Mouse (Mus musculus) hindbrain, embryonic 11.5 days (tissue): ENCODE measurements around the gene Sipa1l3. TPM values are rescaled to one million over a fixed set of nuclear protein-coding genes. Genes with fewer than 3 reads are reported as not detected.

Experiments used
- ATAC-seq: fragments of 200-750 bp; cut with Nextera tagmentation; 2 replicates; pipeline ENCODE4 v1.8.0; 2017; ENCODE audit warnings: mild to moderate bottlenecking, moderate TSS enrichment, moderate library complexity; ENCODE audit not compliant: low FRiP score
- DNase-seq: peaks from one replicate; pipeline ENCODE4 v3.0.0-alpha.2; 2015; ENCODE audit warnings: low spot score
- H3K27ac ChIP-seq: fragments of 300-500 bp; sonication (generic); 2 replicates; pipeline ENCODE4 v1.5.1; 2014; ENCODE audit warnings: mild to moderate bottlenecking, low read depth, low read length
- H3K27me3 ChIP-seq: fragments of 300-500 bp; sonication (generic); 2 replicates; pipeline ENCODE4 v1.6.1; 2014; ENCODE audit warnings: mild to moderate bottlenecking, low read length, moderate library complexity, mixed read lengths; ENCODE audit not compliant: control insufficient read depth, insufficient read depth
- H3K36me3 ChIP-seq: fragments of 300-500 bp; sonication (generic); 2 replicates; pipeline ENCODE4 v1.6.1; 2014; ENCODE audit warnings: mild to moderate bottlenecking, low read length, moderate library complexity, mixed read lengths; ENCODE audit not compliant: control insufficient read depth, insufficient read depth
- H3K4me1 ChIP-seq: fragments of 300-500 bp; sonication (generic); replicated peaks from 2 replicates; pipeline ENCODE4 v1.6.1; 2014; ENCODE audit warnings: low read length, mixed read lengths; ENCODE audit not compliant: control insufficient read depth, insufficient read depth
- H3K4me2 ChIP-seq: fragments of 300-500 bp; sonication (generic); replicated peaks from 2 replicates; pipeline ENCODE4 v1.6.1; 2014; ENCODE audit warnings: mild to moderate bottlenecking, low read depth, low read length
- H3K4me3 ChIP-seq: fragments of 300-500 bp; sonication (generic); 2 replicates; pipeline ENCODE4 v1.5.1; 2014; ENCODE audit warnings: low read depth, low read length
- H3K9ac ChIP-seq: fragments of 300-500 bp; sonication (generic); 2 replicates; pipeline ENCODE4 v1.6.1; 2014; ENCODE audit warnings: low read depth, low read length
- H3K9me3 ChIP-seq: fragments of 300-500 bp; sonication (generic); 2 replicates; pipeline ENCODE4 v1.6.1; 2016; ENCODE audit warnings: low read length; ENCODE audit not compliant: control insufficient read depth
- WGBS: fragments of 180-500 bp; shearing (Covaris S2); extraction: QIAGEN DNeasy Blood & Tissue Kit; methylation state at CpG from one replicate; pipeline ENCODE4 v1.1.7; 2014; 5-methylcytosine and 5-hydroxymethylcytosine counted together
- polyA plus RNA-seq: library from polyadenylated mRNA; unstranded; fragments of >200 nt; fragmentation: Nextera tagmentation; extraction: Ambion mirVana; gene quantifications from 2 replicates; pipeline ENCODE4 v1.2.1, GENCODE M21; 2014

Gene Sipa1l3
- polyA plus RNA-seq, 1 experiment from 2014 or later: 11.2 TPM

GRCm38 (mm10) chr7:29452381-29452780 lies 66.1 kb downstream of the Sipa1l3 start:
- 0 out of 2 replicates have a peak overlapping the region, but pooled peaks have one; percentile 52 for H3K27ac ChIP-seq
- peaks cover 9% of the 10 kb centered on the region for H3K4me1 ChIP-seq
- no peaks in the 10 kb centered on the region for H3K9me3 ChIP-seq
- no peak overlapping the region for H3K4me3 ChIP-seq
- 79% methylated on average over 6 of the region's 6 CpGs for WGBS
- no peaks in the 10 kb centered on the region for H3K27me3 ChIP-seq
- H3K9ac ChIP-seq: no peak overlapping the region
- H3K4me2 ChIP-seq: no peak overlapping the region
- H3K36me3 ChIP-seq: peaks cover 2% of the 10 kb centered on the region; the same call in 1 of the 2 replicates
- DNase-seq (no peak), ATAC-seq (no peak)

GRCm38 (mm10) chr7:29450175-29450574 lies 68.3 kb downstream of the Sipa1l3 start:
- H3K4me2 ChIP-seq: no peak overlapping the region
- no peaks in the 10 kb centered on the region for H3K36me3 ChIP-seq
- no peaks in the 10 kb centered on the region for H3K27me3 ChIP-seq
- H3K9ac ChIP-seq: no peak overlapping the region
- ATAC-seq (no peak), DNase-seq (no peak)
- no peak overlapping the region for H3K4me3 ChIP-seq
- no peaks in the 10 kb centered on the region for H3K9me3 ChIP-seq
- 84% methylated on average over 5 of the region's 5 CpGs for WGBS
- H3K27ac ChIP-seq: no peak overlapping the region
- H3K4me1 ChIP-seq: peaks cover 9% of the 10 kb centered on the region

DNA sequence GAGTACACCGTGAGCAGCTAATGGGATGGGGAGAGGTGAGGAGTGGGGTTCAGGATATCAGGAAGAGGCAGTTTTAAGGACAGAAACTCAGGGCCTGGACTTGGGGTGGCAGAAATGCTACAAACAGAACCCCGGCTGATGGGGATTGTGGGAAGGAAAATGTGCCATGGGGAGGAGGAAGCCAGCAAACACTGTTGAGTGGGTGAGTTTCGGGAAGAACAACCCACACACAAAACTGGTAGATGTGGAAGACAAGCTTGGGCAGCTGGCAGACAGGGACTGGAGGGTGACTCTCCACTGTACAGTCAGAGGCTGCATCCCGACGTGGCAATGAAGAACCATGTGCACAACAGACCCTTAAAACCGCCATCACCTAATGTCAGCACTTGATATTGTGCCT lies 69.6 kb downstream of the Sipa1l3 start:
- H3K36me3 ChIP-seq: no peaks in the 10 kb centered on the region
- no peaks in the 10 kb centered on the region for H3K9me3 ChIP-seq
- H3K4me3 ChIP-seq: no peak overlapping the region
- no peak overlapping the region for H3K9ac ChIP-seq
- H3K4me1 ChIP-seq: peaks cover 9% of the 10 kb centered on the region
- H3K27me3 ChIP-seq: no peaks in the 10 kb centered on the region
- no peak overlapping the region for H3K27ac ChIP-seq
- no peak for ATAC-seq
- WGBS: 96% methylated on average over 6 of the region's 6 CpGs
- H3K4me2 ChIP-seq: no peak overlapping the region
- DNase-seq: no peak

- Histone ChIP-seq H3K36me3 (no peaks in the 10 kb centered on the region), H3K4me2 (no peak overlapping the region), H3K27me3 (no peaks in the 10 kb centered on the region), H3K9me3 (no peaks in the 10 kb centered on the region), H3K4me3 (no peak overlapping the region), H3K27ac (no peak overlapping the region), H3K4me1 (no peaks in the 10 kb centered on the region; the same call in 1 of the 2 replicates), H3K9ac (no peak overlapping the region)
- no peak for ATAC-seq
- no peak for DNase-seq
- WGBS: 90% methylated on average over 11 of the region's 11 CpGs
Observed at GRCm38 (mm10) chr7:29447147-29447829, 71.2 kb downstream of the Sipa1l3 start.

GRCm38 (mm10) chr7:29446156-29446555 lies 72.3 kb downstream of the Sipa1l3 start:
- ATAC-seq (no peak), DNase-seq (no peak)
- H3K27me3 ChIP-seq: no peaks in the 10 kb centered on the region
- no peak overlapping the region for H3K4me3 ChIP-seq
- H3K4me2 ChIP-seq: no peak overlapping the region
- no peak overlapping the region for H3K27ac ChIP-seq
- H3K9ac ChIP-seq: no peak overlapping the region
- no peaks in the 10 kb centered on the region for H3K9me3 ChIP-seq
- 97% methylated on average over 4 of the region's 4 CpGs for WGBS
- H3K36me3 ChIP-seq: no peaks in the 10 kb centered on the region
- no peaks in the 10 kb centered on the region for H3K4me1 ChIP-seq

DNA sequence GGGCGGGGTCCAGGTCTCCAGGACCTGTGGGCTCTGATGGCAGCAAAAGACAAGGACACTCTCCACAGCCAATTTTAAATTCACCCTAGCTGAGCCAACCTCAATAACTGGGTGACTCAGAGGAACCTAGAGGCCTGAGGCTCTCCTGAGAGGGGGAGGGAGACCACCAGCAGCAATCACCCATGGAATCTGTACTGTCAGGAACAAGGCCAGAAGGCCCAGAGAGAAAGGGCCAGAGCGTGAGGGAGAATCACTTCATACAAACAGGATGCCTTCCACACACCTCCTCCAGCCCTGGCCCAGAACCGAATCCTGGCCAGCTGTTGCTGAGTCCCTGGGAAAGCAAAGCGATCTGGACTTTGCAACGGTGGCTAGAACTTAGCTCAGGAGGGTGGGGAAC lies 73.9 kb downstream of the Sipa1l3 start:
- 75% methylated on average over 5 of the region's 5 CpGs for WGBS
- ATAC-seq: no peak
- H3K4me2 ChIP-seq: no peak overlapping the region
- no peak overlapping the region for H3K27ac ChIP-seq
- H3K9me3 ChIP-seq: no peaks in the 10 kb centered on the region
- no peaks in the 10 kb centered on the region for H3K27me3 ChIP-seq
- no peak overlapping the region for H3K9ac ChIP-seq
- H3K4me3 ChIP-seq: no peak overlapping the region
- H3K36me3 ChIP-seq: no peaks in the 10 kb centered on the region
- DNase-seq: no peak
- no peaks in the 10 kb centered on the region for H3K4me1 ChIP-seq

DNA sequence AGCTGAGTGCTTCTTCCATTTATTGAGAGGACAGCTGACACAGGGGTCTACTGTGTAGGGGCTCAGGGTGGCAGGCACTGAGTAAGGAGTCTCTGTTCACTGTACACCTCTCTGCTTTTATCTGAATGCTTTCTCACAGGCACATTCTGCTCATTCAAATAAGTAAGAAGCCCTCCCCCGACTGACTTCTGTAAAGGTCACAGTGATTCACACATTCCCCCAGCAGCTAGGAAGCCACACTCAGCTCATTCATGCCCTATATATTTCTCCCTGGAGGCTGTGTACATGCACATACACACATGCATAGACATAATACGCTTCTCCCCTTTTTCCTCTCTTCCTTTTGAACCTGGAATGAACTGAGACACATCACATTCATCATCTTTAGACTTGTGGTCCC lies 74.4 kb downstream of the Sipa1l3 start:
- no peak overlapping the region for H3K4me3 ChIP-seq
- no peak overlapping the region for H3K4me2 ChIP-seq
- H3K27ac ChIP-seq: no peak overlapping the region
- no peak overlapping the region for H3K9ac ChIP-seq
- WGBS: 76% methylated on average over 2 of the region's 2 CpGs
- ATAC-seq: no peak
- DNase-seq: no peak
- no peaks in the 10 kb centered on the region for H3K4me1 ChIP-seq
- no peaks in the 10 kb centered on the region for H3K27me3 ChIP-seq
- H3K9me3 ChIP-seq: no peaks in the 10 kb centered on the region
- no peaks in the 10 kb centered on the region for H3K36me3 ChIP-seq

- no peak overlapping the region for H3K9ac ChIP-seq
- H3K27me3 ChIP-seq: no peaks in the 10 kb centered on the region
- DNase-seq (no peak), ATAC-seq (no peak)
- H3K4me2 ChIP-seq: no peak overlapping the region
- H3K4me3 ChIP-seq: no peak overlapping the region
- H3K4me1 ChIP-seq: no peaks in the 10 kb centered on the region
- WGBS: 63% methylated on average over 9 of the region's 9 CpGs
- no peaks in the 10 kb centered on the region for H3K36me3 ChIP-seq
- no peak overlapping the region for H3K27ac ChIP-seq
- H3K9me3 ChIP-seq: no peaks in the 10 kb centered on the region
Observed at GRCm38 (mm10) chr7:29441793-29442192, 76.6 kb downstream of the Sipa1l3 start.

DNA sequence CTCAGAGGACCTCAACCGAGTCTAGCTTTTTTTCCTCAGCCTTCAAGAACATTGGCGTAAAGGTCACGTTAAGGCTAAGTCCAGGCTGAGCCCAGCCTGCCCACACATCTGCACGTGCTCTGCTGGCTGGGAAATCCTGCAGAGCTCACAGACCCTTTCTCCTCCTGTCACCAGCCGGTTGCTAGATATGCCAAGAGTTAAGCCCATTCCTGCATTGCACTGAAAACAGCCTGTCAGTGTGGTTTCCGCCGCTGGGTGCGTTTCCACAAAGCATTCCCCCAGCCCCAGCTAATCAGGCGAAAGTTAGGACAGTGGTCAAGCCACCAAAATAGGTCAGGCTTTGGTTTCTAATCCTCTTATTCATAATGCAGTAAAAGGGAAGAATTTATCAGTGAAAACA lies 77.3 kb downstream of the Sipa1l3 start:
- Histone ChIP-seq H3K27ac (no peak overlapping the region), H3K36me3 (no peaks in the 10 kb centered on the region), H3K9ac (no peak overlapping the region), H3K4me2 (no peak overlapping the region), H3K4me3 (no peak overlapping the region), H3K27me3 (no peaks in the 10 kb centered on the region), H3K4me1 (no peaks in the 10 kb centered on the region), H3K9me3 (no peaks in the 10 kb centered on the region)
- no peak for DNase-seq
- 66% methylated on average over 9 of the region's 9 CpGs for WGBS
- ATAC-seq: no peak
